Mouse (Mus musculus) neural tube, embryonic 11.5 days (tissue): ENCODE measurements at regions not wholly inside any gene's neighbourhood (a gene's known extent, or its start where the extent isn't known, plus 50 kb on each side); places are given as distances from the start of the nearest gene placed in this dataset.
A peak's percentile ranks its signal among the peaks of the same experiment; 100 is the strongest.

Experiments
- ATAC-seq: fragments of 200-750 bp; cut with Nextera tagmentation; 2 replicates; pipeline ENCODE4 v1.8.0; 2017; ENCODE audit warnings: moderate number of reproducible peaks, mild to moderate bottlenecking, moderate TSS enrichment, moderate library complexity; ENCODE audit not compliant: insufficient read depth, low FRiP score, low TSS enrichment
- DNase-seq: peaks from one replicate; pipeline ENCODE4 v3.0.0-alpha.2; 2015; ENCODE audit warnings: low spot score
- H3K27ac ChIP-seq: fragments of 300-500 bp; sonication (generic); 2 replicates; pipeline ENCODE4 v1.5.1; 2014; ENCODE audit warnings: low read depth, mild to moderate bottlenecking, low read length
- H3K27me3 ChIP-seq: fragments of 300-500 bp; sonication (generic); 2 replicates; pipeline ENCODE4 v1.6.1; 2014; ENCODE audit warnings: mild to moderate bottlenecking, low read length, mixed read lengths; ENCODE audit not compliant: control insufficient read depth, insufficient read depth
- H3K36me3 ChIP-seq: fragments of 300-500 bp; sonication (generic); 2 replicates; pipeline ENCODE4 v1.6.1; 2014; ENCODE audit warnings: mild to moderate bottlenecking, low read length, moderate library complexity, mixed read lengths; ENCODE audit not compliant: control insufficient read depth, insufficient read depth
- H3K4me1 ChIP-seq: fragments of 300-500 bp; sonication (generic); 2 replicates; pipeline ENCODE4 v1.6.1; 2014; ENCODE audit warnings: low read length, mixed read lengths; ENCODE audit not compliant: control insufficient read depth, insufficient read depth
- H3K4me2 ChIP-seq: fragments of 300-500 bp; sonication (generic); 2 replicates; pipeline ENCODE4 v1.6.1; 2014; ENCODE audit warnings: low read depth, mild to moderate bottlenecking, moderate library complexity
- H3K4me3 ChIP-seq: fragments of 300-500 bp; sonication (generic); 2 replicates; pipeline ENCODE4 v1.5.1; 2014; ENCODE audit warnings: low read depth, low read length
- H3K9ac ChIP-seq: fragments of 300-500 bp; sonication (generic); 2 replicates; pipeline ENCODE4 v1.6.1; 2014; ENCODE audit warnings: mild to moderate bottlenecking, low read length
- H3K9me3 ChIP-seq: fragments of 300-500 bp; sonication (generic); 2 replicates; pipeline ENCODE4 v1.6.1; 2016; ENCODE audit warnings: low read length; ENCODE audit not compliant: control insufficient read depth
- WGBS: fragments of 180-500 bp; shearing (Covaris S2); extraction: QIAGEN DNeasy Blood & Tissue Kit; methylation state at CpG from one replicate; pipeline ENCODE4 v1.1.7; 2014; 5-methylcytosine and 5-hydroxymethylcytosine counted together

GRCm38 (mm10) chr12:45671554-45671948, 597.0 kb upstream of the Stxbp6 start:
- no peaks in the 10 kb centered on the region for H3K9me3 ChIP-seq
- H3K27me3 ChIP-seq: no peaks in the 10 kb centered on the region
- no peak overlapping the region for H3K9ac ChIP-seq
- no peaks in the 10 kb centered on the region for H3K4me1 ChIP-seq
- no peak for ATAC-seq
- DNase-seq: no peak
- H3K4me2 ChIP-seq: no peak overlapping the region
- WGBS: 59% methylated on average over 4 of the region's 4 CpGs
- no peak overlapping the region for H3K4me3 ChIP-seq
- H3K27ac ChIP-seq: peak overlapping the region; percentile 3; the same call in 1 of the 2 replicates
- H3K36me3 ChIP-seq: no peaks in the 10 kb centered on the region

GRCm38 (mm10) chr12:45670874-45671553, 596.5 kb upstream of the Stxbp6 start:
- peak; percentile 39; the same call in 1 of the 2 replicates for ATAC-seq
- Histone ChIP-seq H3K36me3 (no peaks in the 10 kb centered on the region), H3K27ac (peak overlapping the region; percentile 3; the same call in 1 of the 2 replicates), H3K4me1 (no peaks in the 10 kb centered on the region), H3K4me3 (no peak overlapping the region), H3K4me2 (no peak overlapping the region), H3K27me3 (no peaks in the 10 kb centered on the region), H3K9me3 (no peaks in the 10 kb centered on the region), H3K9ac (no peak overlapping the region)
- DNase-seq: no peak
- WGBS: 70% methylated on average over 13 of the region's 13 CpGs

- DNase-seq (no peak), ATAC-seq (0 out of 2 replicates have a peak, but pooled peaks have one; percentile 56)
- no peaks in the 10 kb centered on the region for H3K36me3 ChIP-seq
- H3K9me3 ChIP-seq: no peaks in the 10 kb centered on the region
- no peak overlapping the region for H3K9ac ChIP-seq
- no peaks in the 10 kb centered on the region for H3K4me1 ChIP-seq
- H3K27me3 ChIP-seq: no peaks in the 10 kb centered on the region
- no peak overlapping the region for H3K4me3 ChIP-seq
- peak overlapping the region; percentile 44; the same call in 1 of the 2 replicates for H3K27ac ChIP-seq
- no peak overlapping the region for H3K4me2 ChIP-seq
- WGBS: 68% methylated on average over 6 of the region's 6 CpGs
These were observed 595.9 kb upstream of the Stxbp6 start for GRCm38 (mm10) chr12:45670246-45670873.

GRCm38 (mm10) chr12:45659612-45660011, 585.1 kb upstream of the Stxbp6 start:
- ATAC-seq: no peak
- H3K4me3 ChIP-seq: no peak overlapping the region
- no peaks in the 10 kb centered on the region for H3K27me3 ChIP-seq
- no peak for DNase-seq
- H3K4me1 ChIP-seq: no peaks in the 10 kb centered on the region
- no peak overlapping the region for H3K27ac ChIP-seq
- no peak overlapping the region for H3K4me2 ChIP-seq
- H3K36me3 ChIP-seq: no peaks in the 10 kb centered on the region
- H3K9me3 ChIP-seq: no peaks in the 10 kb centered on the region
- H3K9ac ChIP-seq: no peak overlapping the region

- no peaks in the 10 kb centered on the region for H3K9me3 ChIP-seq
- ATAC-seq (no peak), DNase-seq (no peak)
- no peaks in the 10 kb centered on the region for H3K27me3 ChIP-seq
- no peaks in the 10 kb centered on the region for H3K4me1 ChIP-seq
- H3K36me3 ChIP-seq: no peaks in the 10 kb centered on the region
- no peak overlapping the region for H3K4me3 ChIP-seq
- WGBS: 87% methylated on average over 2 of the region's 2 CpGs
- H3K9ac ChIP-seq: no peak overlapping the region
- H3K4me2 ChIP-seq: no peak overlapping the region
- H3K27ac ChIP-seq: no peak overlapping the region
These were observed 582.1 kb upstream of the Stxbp6 start for GRCm38 (mm10) chr12:45656574-45656973.

GRCm38 (mm10) chr12:45648654-45649053, 574.1 kb upstream of the Stxbp6 start:
- Histone ChIP-seq H3K4me2 (no peak overlapping the region), H3K27ac (no peak overlapping the region), H3K9ac (no peak overlapping the region), H3K36me3 (no peaks in the 10 kb centered on the region), H3K9me3 (no peaks in the 10 kb centered on the region), H3K27me3 (no peaks in the 10 kb centered on the region), H3K4me1 (no peaks in the 10 kb centered on the region), H3K4me3 (no peak overlapping the region)
- no peak for DNase-seq
- 81% methylated on average over 4 of the region's 4 CpGs for WGBS
- ATAC-seq: no peak

GRCm38 (mm10) chr12:45644180-45644579, 569.7 kb upstream of the Stxbp6 start:
- Histone ChIP-seq H3K27ac (no peak overlapping the region), H3K36me3 (no peaks in the 10 kb centered on the region), H3K4me3 (no peak overlapping the region), H3K27me3 (no peaks in the 10 kb centered on the region), H3K4me1 (no peaks in the 10 kb centered on the region), H3K9ac (no peak overlapping the region), H3K4me2 (no peak overlapping the region), H3K9me3 (no peaks in the 10 kb centered on the region)
- DNase-seq (no peak), ATAC-seq (no peak)
- 87% methylated on average over 2 of the region's 2 CpGs for WGBS

GRCm38 (mm10) chr12:45622830-45623229, 548.3 kb upstream of the Stxbp6 start:
- H3K9me3 ChIP-seq: no peaks in the 10 kb centered on the region
- H3K4me1 ChIP-seq: no peaks in the 10 kb centered on the region
- no peak overlapping the region for H3K27ac ChIP-seq
- no peak overlapping the region for H3K4me2 ChIP-seq
- H3K36me3 ChIP-seq: no peaks in the 10 kb centered on the region
- DNase-seq (no peak), ATAC-seq (no peak)
- H3K9ac ChIP-seq: no peak overlapping the region
- H3K27me3 ChIP-seq: no peaks in the 10 kb centered on the region
- no peak overlapping the region for H3K4me3 ChIP-seq
- 80% methylated on average over 1 of the region's 1 CpGs for WGBS

GRCm38 (mm10) chr12:45620056-45620455, 545.5 kb upstream of the Stxbp6 start:
- H3K36me3 ChIP-seq: no peaks in the 10 kb centered on the region
- H3K4me1 ChIP-seq: no peaks in the 10 kb centered on the region
- H3K27me3 ChIP-seq: no peaks in the 10 kb centered on the region
- H3K4me2 ChIP-seq: no peak overlapping the region
- ATAC-seq: no peak
- H3K9me3 ChIP-seq: no peaks in the 10 kb centered on the region
- DNase-seq: no peak
- H3K4me3 ChIP-seq: no peak overlapping the region
- H3K27ac ChIP-seq: no peak overlapping the region
- no peak overlapping the region for H3K9ac ChIP-seq
